Mouse (Mus musculus) cerebellum, adult (tissue): ENCODE measurements around the gene Tjp2.
"Not testable (repeated sequence)": the region's sequence is repeated elsewhere in the genome, so short reads cannot be mapped to it uniquely, and the experiment has no call there.

Experiments
- ATAC-seq: cut with Nextera tagmentation; 2 replicates; pipeline ENCODE4 v1.9.2; 2017; ENCODE audit warnings: mild to moderate bottlenecking, moderate library complexity, mixed read lengths; ENCODE audit not compliant: insufficient number of reproducible peaks, low FRiP score, low TSS enrichment

The Tjp2 gene

GRCm38 (mm10) chr19:24134991-24135390, 89.8 kb downstream of the Tjp2 start:
- ATAC-seq: no peak

- no peak for ATAC-seq
Measured at GRCm38 (mm10) chr19:24134144-24134911, 90.5 kb downstream of the Tjp2 start.

GRCm38 (mm10) chr19:24123534-24124290, 101.1 kb downstream of the Tjp2 start:
- no peak for ATAC-seq

- no peak for ATAC-seq
Measured at GRCm38 (mm10) chr19:24123087-24123486, 101.7 kb downstream of the Tjp2 start.

- ATAC-seq: no peak
Measured at GRCm38 (mm10) chr19:24122647-24123046, 102.2 kb downstream of the Tjp2 start.

GRCm38 (mm10) chr19:24120811-24121210, 104.0 kb downstream of the Tjp2 start:
- no peak for ATAC-seq

GRCm38 (mm10) chr19:24118775-24119174, 106.1 kb downstream of the Tjp2 start:
- ATAC-seq: no peak

- no peak for ATAC-seq
Measured at GRCm38 (mm10) chr19:24111581-24111980, 113.2 kb downstream of the Tjp2 start.

- ATAC-seq: no peak
Measured at GRCm38 (mm10) chr19:24107707-24108106, 117.1 kb downstream of the Tjp2 start.

- no peak for ATAC-seq
Measured at GRCm38 (mm10) chr19:24103802-24104201, 121.0 kb downstream of the Tjp2 start.

- ATAC-seq: no peak
Measured at GRCm38 (mm10) chr19:24102562-24103126, 122.2 kb downstream of the Tjp2 start.

GRCm38 (mm10) chr19:24101183-24101582, 123.6 kb downstream of the Tjp2 start:
- ATAC-seq: no peak

GRCm38 (mm10) chr19:24098691-24099090, 126.1 kb downstream of the Tjp2 start:
- ATAC-seq: no peak

- no peak for ATAC-seq
Measured at GRCm38 (mm10) chr19:24097666-24098455, 127.0 kb downstream of the Tjp2 start.

GRCm38 (mm10) chr19:24092060-24092459, 132.8 kb downstream of the Tjp2 start:
- ATAC-seq: not testable (repeated sequence)

GRCm38 (mm10) chr19:24090366-24090765, 134.5 kb downstream of the Tjp2 start:
- ATAC-seq: no peak

- no peak for ATAC-seq
Measured at GRCm38 (mm10) chr19:24085306-24085705, 139.5 kb downstream of the Tjp2 start.

GRCm38 (mm10) chr19:24080417-24081080, 144.3 kb downstream of the Tjp2 start:
- no peak; the same call in 1 of the 2 replicates for ATAC-seq

GRCm38 (mm10) chr19:24077658-24078057, 147.2 kb downstream of the Tjp2 start:
- ATAC-seq: no peak

- ATAC-seq: no peak
Measured at GRCm38 (mm10) chr19:24076536-24076935, 148.3 kb downstream of the Tjp2 start.
